Mouse (Mus musculus) forelimb bud, embryonic 11.5 days (tissue): ENCODE results near the gene Dnajc28.

Source experiments
- DNase-seq: peaks from one replicate; pipeline ENCODE4 v3.0.0-alpha.2; 2012; ENCODE audit warnings: low read depth, low spot score

Gene Dnajc28

DNA sequence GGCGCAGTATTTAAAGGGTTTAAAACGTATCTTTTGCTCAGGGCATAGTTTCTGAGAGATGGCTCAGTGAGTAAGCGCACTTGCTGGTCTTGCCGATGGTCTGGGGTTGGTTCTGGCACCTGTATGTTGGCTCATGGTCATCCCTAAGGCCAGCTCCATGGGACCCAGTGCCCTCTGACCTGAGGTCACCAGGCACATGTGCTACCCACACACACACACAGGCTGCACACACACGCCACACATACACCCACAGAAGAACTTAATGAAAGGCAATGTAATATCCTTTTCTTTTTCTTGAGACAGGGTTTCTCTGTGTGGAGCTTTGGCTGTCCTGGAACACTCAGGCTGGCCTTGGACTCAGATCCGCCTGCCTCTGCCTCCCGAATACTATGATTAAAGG, 14.1 kb upstream of the Dnajc28 start:
- no peak for DNase-seq

DNA sequence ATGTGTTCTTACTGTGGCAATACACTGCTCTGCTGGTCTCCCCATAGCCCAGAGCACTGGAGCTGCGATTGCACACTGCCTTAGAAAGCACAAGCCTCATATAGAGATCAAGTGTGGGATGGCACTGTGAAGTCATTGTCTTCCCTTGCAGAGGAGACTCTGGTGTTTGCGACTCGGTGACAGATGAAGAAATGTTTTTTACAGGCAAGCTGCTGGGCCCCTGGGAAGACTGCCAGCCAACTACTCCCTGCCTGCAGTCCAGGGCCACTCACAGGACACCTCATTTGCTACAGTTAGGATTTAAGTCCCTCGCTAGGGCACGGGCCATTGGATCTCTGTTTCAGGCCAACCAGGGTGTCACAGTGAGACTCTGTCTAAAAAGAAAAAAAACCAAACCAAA, 13.6 kb upstream of the Dnajc28 start:
- no peak for DNase-seq

DNA sequence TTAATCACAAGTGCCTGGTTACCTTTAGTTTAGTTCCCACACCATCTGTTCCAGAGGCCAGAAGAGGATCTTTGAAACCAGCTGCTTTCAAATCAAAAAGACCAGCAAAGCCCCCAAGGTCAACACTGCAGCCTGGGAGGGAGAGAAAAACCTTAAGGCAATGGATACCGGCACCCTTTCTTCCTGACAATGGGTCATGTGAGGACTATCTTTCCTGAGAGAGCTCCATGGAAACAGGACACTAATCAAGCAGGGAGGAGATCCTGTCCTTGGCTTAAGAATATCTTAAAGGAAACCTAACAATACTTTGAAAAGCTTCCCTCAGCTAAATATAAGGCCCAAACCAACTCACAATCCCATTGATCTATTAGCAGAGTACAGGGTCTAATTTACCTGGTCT, 11.8 kb upstream of the Dnajc28 start:
- DNase-seq, result no peak

DNA sequence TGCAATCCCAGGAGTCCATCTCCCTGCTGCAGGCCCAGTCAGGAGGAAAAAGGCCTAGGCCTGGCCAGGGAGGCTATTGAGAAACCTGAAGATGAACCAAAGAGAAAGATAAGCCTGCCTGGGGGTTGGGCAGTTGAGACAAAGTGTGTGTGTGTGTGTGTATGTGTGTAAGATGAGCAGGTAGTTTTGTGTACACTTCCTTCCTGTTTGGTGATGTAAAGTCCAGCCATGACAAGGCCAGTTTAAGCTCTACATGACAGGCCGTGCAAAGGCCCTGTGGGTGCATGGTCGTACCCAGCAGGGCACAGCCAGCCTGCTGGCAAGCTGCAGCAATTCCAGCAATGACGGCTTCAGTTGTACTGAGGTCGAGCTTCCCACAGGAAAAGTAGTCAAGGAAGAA, 10.9 kb upstream of the Dnajc28 start:
- DNase-seq, result no peak

DNA sequence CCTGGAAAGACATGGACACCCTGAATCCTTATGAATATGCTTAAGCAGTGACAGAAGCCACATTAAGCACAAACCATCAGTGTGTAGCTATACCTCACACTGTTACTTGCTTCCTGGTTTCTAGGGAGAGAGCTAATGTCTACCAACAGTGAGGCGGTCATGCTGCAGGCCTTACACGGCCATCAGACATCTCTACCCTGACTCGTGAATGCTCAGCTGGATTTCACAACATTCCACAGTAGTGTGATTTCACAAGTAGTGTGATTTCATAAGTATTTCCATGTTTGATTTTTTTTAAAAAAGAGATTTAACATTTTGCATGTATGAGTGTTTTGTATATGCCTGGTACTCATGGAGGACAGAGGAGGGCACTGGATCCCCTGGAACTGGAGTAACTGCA, 9.8 kb upstream of the Dnajc28 start:
- no peak for DNase-seq

DNA sequence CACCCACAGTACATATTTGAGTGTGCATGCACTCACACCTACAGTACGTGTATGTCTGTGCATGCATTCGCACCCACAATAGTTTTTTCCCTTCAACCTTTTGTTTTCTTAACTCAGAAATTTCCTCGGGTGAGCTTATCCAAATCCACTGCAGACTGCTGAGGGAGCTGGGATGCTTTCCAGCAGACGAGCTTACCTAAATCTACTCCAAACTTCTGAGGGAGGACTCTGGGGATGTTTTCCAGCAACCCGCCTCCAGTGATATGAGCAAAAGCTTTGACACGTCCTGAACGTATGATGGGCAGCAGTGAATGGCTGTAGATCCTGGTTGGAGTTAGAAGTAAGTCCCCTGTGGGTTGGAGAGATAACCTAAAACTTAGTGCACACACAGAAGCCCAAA, 9.0 kb upstream of the Dnajc28 start:
- DNase-seq, result no peak

DNA sequence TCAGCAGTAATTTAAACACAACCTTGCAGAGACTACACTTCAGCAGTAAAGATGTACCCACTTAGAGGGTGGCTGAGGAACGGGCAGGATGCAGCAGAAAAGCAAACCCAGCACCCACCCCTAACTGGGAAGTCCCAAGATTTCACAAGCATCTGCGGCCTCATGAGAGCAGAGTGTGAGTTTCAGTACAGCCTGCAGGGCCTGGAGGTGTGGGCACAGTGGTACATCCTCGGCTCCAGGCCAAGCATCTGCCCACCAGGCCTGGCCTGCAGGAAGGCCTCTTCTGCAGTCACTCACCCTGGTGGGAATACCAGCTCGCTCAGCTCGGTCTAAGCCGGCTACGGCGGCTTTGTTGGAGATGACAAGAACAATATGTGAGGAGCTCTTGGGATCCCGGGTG, 4.2 kb upstream of the Dnajc28 start:
- DNase-seq, result no peak

DNA sequence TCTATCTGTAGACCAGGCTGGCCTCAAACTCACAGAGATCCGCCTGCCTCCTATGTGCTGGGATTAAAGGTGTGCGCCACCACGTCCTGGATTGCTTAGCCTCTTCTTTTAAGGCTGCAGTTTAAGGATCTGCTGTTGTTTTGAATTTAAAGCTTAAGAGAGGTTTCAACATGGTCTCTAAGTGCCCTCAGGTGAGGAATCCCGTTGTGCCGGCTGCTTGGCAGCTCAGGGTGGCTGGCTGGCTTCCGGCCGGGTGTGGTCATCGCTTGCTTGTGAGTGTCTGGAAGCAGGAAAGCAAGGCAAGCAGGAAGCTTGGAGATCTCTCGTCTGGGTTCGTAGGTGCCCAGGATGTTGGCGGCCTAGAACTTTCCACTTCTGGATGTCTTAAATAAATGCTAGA, 2.2 kb upstream of the Dnajc28 start:
- no peak for DNase-seq

DNA sequence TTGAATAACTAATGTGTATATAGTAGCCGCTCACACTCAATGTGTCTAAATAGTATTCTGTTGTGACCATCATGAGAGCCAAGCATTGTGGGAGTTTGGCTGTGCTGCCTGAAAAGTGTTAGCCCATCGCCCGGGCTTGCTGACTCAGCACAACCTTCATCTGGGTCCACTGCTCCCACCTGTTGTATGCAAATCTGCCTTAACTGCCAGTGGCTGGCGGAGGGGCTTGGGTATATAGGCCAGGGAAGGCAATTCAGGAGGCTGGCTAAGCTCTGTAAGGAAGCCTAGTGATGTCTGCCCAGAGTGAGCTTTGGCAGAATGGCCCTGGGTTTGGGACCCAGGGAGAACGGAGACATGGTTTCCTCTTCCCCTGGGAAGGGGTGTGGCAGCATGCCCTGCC, 1.4 kb upstream of the Dnajc28 start:
- DNase-seq, result no peak

DNA sequence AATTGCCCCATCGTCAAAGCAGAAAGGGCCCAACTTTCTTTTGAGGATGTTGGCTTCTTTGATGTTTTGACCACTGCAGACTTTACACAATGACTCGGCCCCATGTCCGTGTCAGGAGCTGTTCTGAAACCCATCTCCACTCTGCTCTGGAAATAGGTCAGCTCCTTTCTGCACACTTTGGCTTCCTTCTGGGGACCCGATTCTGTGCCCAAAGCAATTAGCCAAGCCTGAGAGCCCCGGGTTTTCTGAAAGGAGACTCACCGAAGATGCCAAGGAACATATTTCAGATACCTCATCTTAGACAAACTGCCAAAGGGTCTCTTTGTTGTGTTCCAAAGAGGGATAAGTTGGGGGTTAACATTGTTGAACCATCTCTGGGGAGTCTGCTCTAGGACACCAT, 4.3 kb downstream of the Dnajc28 start:
- DNase-seq, result no peak

DNA sequence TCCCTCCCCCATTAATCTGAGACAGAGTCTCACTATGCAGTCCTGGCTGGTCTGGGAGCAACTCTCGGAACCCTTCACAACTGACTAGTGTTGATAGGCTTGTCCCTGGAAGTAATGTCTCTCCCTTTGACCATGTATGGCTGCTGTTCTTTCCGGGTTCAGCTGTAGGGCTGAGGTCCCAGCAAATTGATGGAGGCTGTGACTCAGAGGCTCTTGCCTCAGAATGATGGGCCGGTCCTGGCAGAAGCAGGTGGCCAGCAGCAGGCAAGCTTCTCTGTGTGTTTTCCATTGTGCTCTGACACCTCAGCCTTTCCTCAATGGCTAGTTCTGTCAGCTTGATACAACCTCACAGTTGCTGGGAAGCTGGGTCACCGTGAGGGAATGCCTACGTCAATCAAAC, 6.3 kb downstream of the Dnajc28 start:
- DNase-seq, result no peak

DNA sequence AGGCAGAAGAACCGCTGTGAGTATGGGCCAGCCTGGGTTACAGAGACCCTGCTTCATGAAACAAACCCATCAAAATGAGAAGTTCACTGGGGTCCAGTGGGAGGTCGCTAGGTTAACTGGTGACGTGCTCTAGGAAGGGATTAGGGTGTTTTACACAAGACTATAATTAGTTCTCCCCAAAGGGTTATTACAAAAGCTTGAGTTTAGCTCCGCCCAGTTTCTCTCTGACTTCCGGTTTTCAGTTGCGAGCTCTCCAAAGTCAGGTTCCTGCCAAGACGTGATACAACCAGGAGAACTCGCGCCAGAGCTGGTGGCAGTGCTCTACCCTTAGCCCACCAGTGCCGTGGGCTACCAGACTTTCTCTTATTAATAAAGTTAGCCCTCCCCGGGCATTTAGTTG, 7.6 kb downstream of the Dnajc28 start:
- DNase-seq, result no peak

DNA sequence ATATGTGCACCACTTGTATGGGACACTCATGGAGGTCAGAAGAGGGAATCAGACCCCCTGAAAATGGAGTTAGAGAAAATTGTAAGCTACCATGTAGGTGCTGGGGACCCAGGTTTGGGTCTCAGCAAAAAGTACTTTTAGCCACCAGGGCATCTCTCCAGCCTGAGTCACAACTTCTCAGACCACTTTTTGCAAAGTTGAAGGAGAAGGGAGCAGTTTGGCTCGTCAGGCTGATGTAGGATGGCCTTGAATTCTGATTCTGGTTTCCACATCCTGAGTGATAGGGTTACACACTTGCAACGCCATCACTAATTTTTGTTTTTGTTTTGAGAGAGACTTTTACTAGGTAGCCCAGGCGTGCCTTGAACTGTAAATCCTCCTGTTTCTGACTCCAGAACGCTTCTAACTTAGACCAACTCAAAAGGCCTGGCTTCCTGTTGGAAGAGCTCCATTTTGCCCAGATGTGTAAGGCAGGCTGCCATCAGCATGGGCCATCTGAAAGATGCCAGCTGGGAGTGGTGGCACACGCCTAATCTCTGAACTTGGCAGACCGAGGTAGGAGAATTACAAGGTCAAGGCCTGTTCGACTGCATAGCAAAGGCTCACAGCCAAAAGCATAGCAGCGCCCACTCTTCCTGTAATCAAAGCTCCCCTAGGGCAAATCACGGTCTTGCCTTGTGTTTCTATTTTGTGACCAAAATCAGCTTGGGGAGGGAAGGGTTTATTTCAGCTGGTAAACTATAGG, 9.2 kb downstream of the Dnajc28 start:
- DNase-seq, result no peak

DNA sequence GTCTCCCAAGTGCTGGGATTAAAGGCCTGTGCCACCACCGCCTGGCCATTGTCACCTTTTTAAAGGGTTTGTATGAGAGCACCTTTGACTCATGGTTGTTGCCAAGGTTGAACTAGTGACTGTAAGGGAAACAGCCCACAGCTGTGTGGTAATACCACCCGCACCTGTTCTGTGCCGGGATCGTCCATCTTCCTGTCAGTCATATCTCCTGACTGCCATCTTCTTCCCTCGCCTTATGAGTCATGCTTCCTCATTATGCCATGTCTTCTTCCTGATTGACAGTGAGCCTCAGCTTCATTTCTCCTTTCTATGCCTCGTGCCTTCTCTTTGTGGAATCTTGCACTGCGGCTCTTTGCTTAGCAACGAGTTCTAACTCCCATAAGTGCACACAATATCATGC, 11.9 kb downstream of the Dnajc28 start:
- no peak for DNase-seq

DNA sequence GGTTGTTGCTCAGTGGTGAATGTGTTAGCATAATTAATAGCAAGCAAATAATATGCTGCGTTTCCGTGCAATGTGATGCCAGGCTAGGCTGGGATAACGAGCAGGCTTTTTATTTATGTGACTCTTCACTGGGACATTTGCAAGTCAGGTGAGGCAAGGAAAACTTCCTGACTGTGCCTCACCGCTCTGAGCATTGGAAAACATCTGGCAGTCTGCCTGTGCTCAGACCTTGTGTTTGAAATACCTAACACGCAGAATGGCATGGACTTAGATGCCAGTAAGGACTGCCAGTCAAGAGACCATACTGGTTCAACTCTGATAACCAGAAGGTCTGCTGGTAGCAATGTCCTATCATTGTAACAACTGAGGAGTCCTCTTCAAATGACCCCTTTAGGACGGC, 13.7 kb downstream of the Dnajc28 start:
- DNase-seq, result no peak

DNA sequence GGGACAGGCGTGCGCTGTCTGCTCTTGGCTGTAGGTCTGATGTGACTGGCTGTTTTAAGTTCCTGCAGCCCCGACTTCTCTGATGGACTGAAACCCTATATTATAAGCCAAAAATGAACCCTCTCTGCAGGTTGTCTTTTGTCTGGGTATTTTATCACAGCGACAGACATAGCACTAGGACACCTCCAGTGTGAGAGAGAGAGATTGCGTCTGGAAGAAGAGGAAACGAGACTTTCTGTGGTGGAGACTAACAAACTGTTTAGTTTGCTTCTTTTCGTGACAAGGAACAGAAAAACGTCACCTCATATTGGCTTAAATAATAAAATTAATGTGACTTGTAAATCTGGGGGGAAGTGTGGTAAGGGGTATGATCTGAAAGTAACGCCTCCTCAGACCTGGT, 17.1 kb downstream of the Dnajc28 start:
- no peak for DNase-seq

DNA sequence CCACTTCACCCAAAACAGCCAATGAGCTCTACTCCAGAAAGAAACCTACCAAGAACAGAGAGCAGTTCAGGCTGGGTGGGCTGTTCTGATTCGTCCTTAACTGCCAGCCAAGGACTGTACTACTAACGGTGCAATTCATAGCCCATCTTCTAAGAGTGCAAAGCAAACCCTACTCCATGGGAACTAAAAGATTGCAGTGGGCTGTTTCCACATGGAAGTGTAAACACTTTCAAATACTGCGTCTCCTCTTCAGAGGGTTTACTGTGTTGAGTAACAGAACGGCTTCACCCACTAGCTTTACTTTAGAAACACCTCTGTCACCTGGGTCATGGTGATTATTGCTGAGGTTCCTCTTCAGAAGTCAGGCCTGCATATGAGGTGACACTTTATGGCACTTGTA, 17.7 kb downstream of the Dnajc28 start:
- DNase-seq, result no peak

DNA sequence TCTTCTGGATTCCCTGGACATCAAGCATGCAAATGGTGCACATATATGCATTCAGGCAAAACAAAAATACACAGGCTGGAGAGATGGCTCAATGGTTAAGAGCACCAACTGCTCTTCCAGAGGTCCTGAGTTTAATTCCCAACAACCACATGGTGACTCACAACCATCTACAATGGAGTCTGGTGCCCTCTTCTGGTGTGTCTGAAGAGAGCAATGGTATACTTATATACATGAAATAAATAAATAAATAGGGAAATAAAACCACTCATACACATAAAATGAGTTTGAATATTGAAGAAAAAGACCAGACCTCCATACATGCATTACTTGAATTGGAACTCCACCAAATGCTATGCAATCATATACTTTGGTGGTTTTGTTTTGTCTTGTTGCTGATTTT, 19.6 kb downstream of the Dnajc28 start:
- DNase-seq, result no peak

DNA sequence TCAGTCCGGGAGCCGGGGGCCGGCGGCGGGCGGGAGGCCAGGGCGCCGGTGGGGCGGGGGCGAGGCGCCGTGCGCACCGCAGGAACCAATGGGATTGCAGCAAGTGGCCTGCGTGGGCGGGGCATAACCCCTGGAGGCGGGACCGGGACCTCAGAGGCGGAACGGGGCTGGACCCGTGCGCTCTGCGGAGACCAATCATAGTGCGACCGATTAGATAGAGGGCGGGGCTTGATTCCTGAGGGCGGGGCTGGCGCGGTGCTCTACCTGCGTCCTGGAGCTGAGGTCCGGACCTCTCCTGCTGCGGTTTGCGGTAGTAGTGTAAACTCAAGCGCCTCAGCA, 21.2 kb downstream of the Dnajc28 start, which contains the start of gene Tmem50b:
Tmem50b (minus strand) TSS at position 129 of the 339 bp plus-strand sequence.
- DNase-seq, result peak; percentile 97

DNA sequence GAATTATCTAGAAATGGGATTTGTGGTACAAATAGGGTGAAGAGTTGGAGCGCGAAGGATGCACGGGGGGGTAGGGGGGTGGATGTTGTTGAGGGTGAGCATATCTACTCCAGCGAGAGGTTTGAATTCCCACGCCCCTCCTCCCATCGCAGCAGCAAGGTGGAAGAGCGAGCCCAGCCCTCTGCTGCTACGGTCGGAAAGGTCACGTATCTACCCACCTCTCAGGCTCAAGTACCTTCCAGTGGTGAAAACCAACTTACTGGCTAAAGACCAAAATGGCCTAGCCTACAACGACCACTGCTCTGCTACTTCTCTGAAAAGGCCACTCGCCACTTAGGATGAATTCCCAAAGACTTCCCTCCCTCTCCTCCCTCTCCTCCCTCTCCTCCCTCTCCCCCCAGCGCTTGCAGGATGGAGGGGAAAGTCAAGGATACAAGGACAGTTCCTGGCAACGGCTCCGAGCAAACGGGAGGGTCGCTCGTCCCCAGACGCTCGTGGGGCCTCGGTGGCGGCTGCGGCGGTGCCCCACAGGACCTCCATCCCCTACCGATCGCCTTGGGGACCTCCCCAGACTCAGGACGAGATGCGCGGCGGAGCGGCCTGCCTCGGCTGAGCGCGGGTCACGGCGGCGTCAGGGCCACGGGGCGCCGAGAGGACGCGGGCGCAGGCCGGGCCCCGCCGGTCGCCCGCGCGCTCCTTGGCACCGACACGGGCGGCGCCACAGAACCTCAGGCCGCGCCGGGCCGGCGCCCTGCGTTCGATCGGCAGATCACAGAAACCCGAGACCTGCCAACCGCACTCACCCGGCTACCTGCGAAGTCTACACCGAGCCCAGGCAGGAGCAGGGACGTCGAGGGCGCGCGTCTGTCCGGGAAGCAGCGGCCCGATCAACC, 21.8 kb downstream of the Dnajc28 start:
- DNase-seq, result peak; percentile 27

DNA sequence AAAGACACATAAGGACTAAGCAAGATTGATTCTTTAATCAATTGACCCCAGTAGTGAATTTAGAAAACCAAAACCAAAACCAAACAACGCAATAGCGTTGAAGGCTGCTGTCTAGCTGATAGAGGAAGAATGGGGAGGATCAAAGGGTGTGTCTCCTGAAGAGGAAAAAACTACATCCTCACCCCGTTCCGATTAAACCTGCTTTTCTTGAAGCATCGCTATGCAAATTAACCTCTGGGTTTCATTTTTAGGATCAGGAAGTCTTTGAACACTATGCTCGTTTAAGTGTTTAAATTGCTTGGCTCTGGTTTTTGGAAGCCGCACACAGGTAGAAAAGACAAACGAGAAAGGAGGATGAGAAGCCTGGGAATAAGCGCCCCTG, 22.4 kb downstream of the Dnajc28 start:
- DNase-seq, result no peak

DNA sequence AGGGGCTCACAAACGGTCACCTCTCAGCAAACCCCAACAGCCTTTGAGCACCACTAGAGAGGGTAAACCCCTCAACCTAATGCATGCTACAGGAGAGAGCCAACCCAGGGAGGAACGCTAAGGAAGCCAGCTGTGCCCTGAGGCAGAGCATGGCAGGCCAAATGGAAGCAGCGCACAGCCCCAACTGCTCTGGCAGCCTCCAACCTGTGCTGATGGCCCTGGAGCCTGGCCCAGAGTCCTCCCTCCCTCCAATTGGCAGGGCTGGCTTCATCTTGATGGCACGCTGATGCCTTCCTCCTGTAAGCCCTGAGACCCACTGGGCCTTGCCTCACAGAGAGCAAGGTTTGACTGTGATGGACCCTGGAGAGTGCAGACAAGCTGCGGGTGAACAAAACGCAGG, 23.8 kb downstream of the Dnajc28 start:
- DNase-seq, result no peak

DNA sequence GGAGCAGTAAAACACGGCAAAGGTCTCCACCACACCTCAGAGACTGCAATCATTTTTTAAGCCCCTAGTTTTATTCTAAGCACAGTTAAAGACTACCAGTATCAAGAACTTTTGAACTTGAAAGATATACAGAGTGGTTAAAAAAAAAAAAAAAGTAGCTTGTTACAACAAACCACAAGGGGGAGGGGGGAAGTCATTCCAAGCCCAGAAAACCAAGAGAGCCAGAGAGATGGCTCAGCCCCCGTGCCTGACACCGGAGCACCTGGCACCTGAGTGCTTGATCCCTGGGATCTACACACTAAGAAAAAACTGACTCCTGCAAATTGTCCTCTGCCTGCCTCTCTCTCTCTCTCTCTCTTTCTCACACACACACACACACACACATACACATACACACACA, 25.6 kb downstream of the Dnajc28 start:
- no peak for DNase-seq
